Mouse (Mus musculus) kidney, postnatal 0 days (tissue): ENCODE measurements at regions not wholly inside any gene's neighbourhood (a gene's known extent, or its start where the extent isn't known, plus 50 kb on each side); places are given as distances from the start of the nearest gene placed in this dataset.

Source experiments
- ATAC-seq: fragments of 200-750 bp; cut with Nextera tagmentation; replicated peaks from 2 replicates; pipeline ENCODE4 v1.8.0; 2017; ENCODE audit warnings: low read depth, moderate number of reproducible peaks, moderate TSS enrichment, moderate library complexity; ENCODE audit not compliant: low FRiP score
- DNase-seq: peaks from one replicate; pipeline ENCODE4 v3.0.0-alpha.2; 2016; ENCODE audit warnings: low spot score
- H3K27ac ChIP-seq: fragments of 300-500 bp; sonication (generic); 2 replicates; pipeline ENCODE4 v1.5.1; 2014; ENCODE audit warnings: mild to moderate bottlenecking
- H3K27me3 ChIP-seq: fragments of 300-500 bp; sonication (generic); 2 replicates; pipeline ENCODE4 v1.6.1; 2014; ENCODE audit warnings: low read length, mixed read lengths; ENCODE audit not compliant: insufficient read depth
- H3K36me3 ChIP-seq: fragments of 300-500 bp; sonication (generic); 2 replicates; pipeline ENCODE4 v1.6.1; 2014; ENCODE audit warnings: low read length, mixed read lengths; ENCODE audit not compliant: insufficient read depth
- H3K4me1 ChIP-seq: fragments of 300-500 bp; sonication (generic); replicated peaks from 2 replicates; pipeline ENCODE4 v1.6.1; 2014; ENCODE audit warnings: antibody characterized with exemption, low read length, mixed read lengths; ENCODE audit not compliant: insufficient read depth
- H3K4me2 ChIP-seq: fragments of 300-500 bp; sonication (generic); 2 replicates; pipeline ENCODE4 v1.6.1; 2014; ENCODE audit warnings: mild to moderate bottlenecking, low read length, moderate library complexity, mixed read lengths
- H3K4me3 ChIP-seq: fragments of 300-500 bp; sonication (generic); replicated peaks from 2 replicates; pipeline ENCODE4 v1.5.1; 2014; ENCODE audit warnings: low read depth, low read length
- H3K9ac ChIP-seq: fragments of 300-500 bp; sonication (generic); 2 replicates; pipeline ENCODE4 v1.6.1; 2014; ENCODE audit warnings: low read depth, low read length
- H3K9me3 ChIP-seq: fragments of 300-500 bp; sonication (generic); replicated peaks from 2 replicates; pipeline ENCODE4 v1.6.1; 2016; ENCODE audit warnings: low read length, inconsistent platforms, mixed read lengths
- CTCF ChIP-seq: IDR thresholded peaks from 2 replicates; pipeline ENCODE4 v1.5.1; 2016; ENCODE audit warnings: antibody characterized with exemption, low read depth, mild to moderate bottlenecking, moderate library complexity
- WGBS: fragments of 180-500 bp; shearing (Covaris S2); extraction: QIAGEN DNeasy Blood & Tissue Kit; methylation state at CpG from one replicate; pipeline ENCODE4 v1.1.7; 2014; 5-methylcytosine and 5-hydroxymethylcytosine counted together

GRCm38 (mm10) chr14:15784727-15785126, 345.9 kb upstream of the Lrrc3b start:
- no peaks in the 10 kb centered on the region for H3K4me1 ChIP-seq
- no peak for TF ChIP-seq CTCF
- no peak overlapping the region for H3K4me2 ChIP-seq
- DNase-seq, result no peak
- no peaks in the 10 kb centered on the region for H3K9me3 ChIP-seq
- no peaks in the 10 kb centered on the region for H3K27me3 ChIP-seq
- no peak for ATAC-seq
- H3K27ac ChIP-seq, result no peak overlapping the region
- H3K9ac ChIP-seq, result no peak overlapping the region
- 75% methylated on average over 3 of the region's 3 CpGs for WGBS
- no peaks in the 10 kb centered on the region for H3K36me3 ChIP-seq
- no peak overlapping the region for H3K4me3 ChIP-seq

- Histone ChIP-seq H3K4me2 (no peak overlapping the region), H3K27me3 (no peaks in the 10 kb centered on the region), H3K9ac (no peak overlapping the region), H3K9me3 (no peaks in the 10 kb centered on the region), H3K27ac (no peak overlapping the region), H3K36me3 (no peaks in the 10 kb centered on the region), H3K4me3 (no peak overlapping the region), H3K4me1 (no peaks in the 10 kb centered on the region)
- DNase-seq (peak; percentile 5), ATAC-seq (no peak)
- WGBS, result 71% methylated on average over 1 of the region's 1 CpGs
- TF ChIP-seq CTCF, result no peak
Measured at GRCm38 (mm10) chr14:15785230-15785629, 346.4 kb upstream of the Lrrc3b start.

GRCm38 (mm10) chr14:15795698-15796097, 356.9 kb upstream of the Lrrc3b start:
- ATAC-seq (no peak), DNase-seq (no peak)
- Histone ChIP-seq H3K27ac (no peak overlapping the region), H3K9ac (no peak overlapping the region), H3K9me3 (no peaks in the 10 kb centered on the region), H3K27me3 (no peaks in the 10 kb centered on the region), H3K4me3 (no peak overlapping the region), H3K36me3 (no peaks in the 10 kb centered on the region), H3K4me1 (no peaks in the 10 kb centered on the region), H3K4me2 (no peak overlapping the region)
- 61% methylated on average over 3 of the region's 3 CpGs for WGBS
- TF ChIP-seq CTCF, result no peak

GRCm38 (mm10) chr14:15797019-15797418, 358.2 kb upstream of the Lrrc3b start:
- 64% methylated on average over 2 of the region's 2 CpGs for WGBS
- H3K4me2 ChIP-seq, result no peak overlapping the region
- H3K9ac ChIP-seq, result no peak overlapping the region
- no peak for DNase-seq
- no peak overlapping the region for H3K4me3 ChIP-seq
- TF ChIP-seq CTCF, result no peak
- no peaks in the 10 kb centered on the region for H3K27me3 ChIP-seq
- no peaks in the 10 kb centered on the region for H3K4me1 ChIP-seq
- ATAC-seq, result no peak
- no peaks in the 10 kb centered on the region for H3K9me3 ChIP-seq
- no peak overlapping the region for H3K27ac ChIP-seq
- H3K36me3 ChIP-seq, result no peaks in the 10 kb centered on the region

GRCm38 (mm10) chr14:15801477-15802099, 362.8 kb upstream of the Lrrc3b start:
- no peak for DNase-seq
- Histone ChIP-seq H3K4me2 (no peak overlapping the region), H3K36me3 (no peaks in the 10 kb centered on the region), H3K9ac (no peak overlapping the region), H3K27me3 (no peaks in the 10 kb centered on the region), H3K27ac (no peak overlapping the region), H3K4me1 (no peaks in the 10 kb centered on the region), H3K9me3 (no peaks in the 10 kb centered on the region), H3K4me3 (no peak overlapping the region)
- no peak for TF ChIP-seq CTCF
- no peak for ATAC-seq
- WGBS, result 81% methylated on average over 5 of the region's 5 CpGs

GRCm38 (mm10) chr14:15809083-15809482, 370.3 kb upstream of the Lrrc3b start:
- Histone ChIP-seq H3K36me3 (no peaks in the 10 kb centered on the region), H3K4me3 (no peak overlapping the region), H3K27me3 (no peaks in the 10 kb centered on the region), H3K9me3 (no peaks in the 10 kb centered on the region), H3K27ac (no peak overlapping the region), H3K9ac (no peak overlapping the region), H3K4me1 (no peaks in the 10 kb centered on the region), H3K4me2 (no peak overlapping the region)
- DNase-seq (no peak), ATAC-seq (no peak)
- no peak for TF ChIP-seq CTCF
- 61% methylated on average over 2 of the region's 2 CpGs for WGBS
